Mouse (Mus musculus) erythroblast, embryonic 14.5 days (primary cell): ENCODE results near the gene Fahd2a.

ENCODE experiments used
- GATA1 ChIP-seq: IDR thresholded peaks from 2 replicates; pipeline ENCODE4 v1.6.1; 2012; ENCODE audit warnings: low read length, inconsistent platforms, mixed read lengths
- TAL1 ChIP-seq: IDR thresholded peaks from 3 replicates; pipeline ENCODE4 v1.6.1; 2012; ENCODE audit warnings: low read length, inconsistent platforms, mixed read lengths

- no peak for TF ChIP-seq TAL1
- TF ChIP-seq GATA1 = no peak
Observed at GRCm38 (mm10) chr2:127398738-127399137, 45.6 kb downstream of the Fahd2a start.
